Mouse (Mus musculus) cerebral cortex, adult 2 months (tissue): ENCODE data around the gene 1700020L24Rik.

ENCODE experiments used
- WGBS: fragments of 180-500 bp; shearing (Covaris S2); methylation state at CpG from one replicate; pipeline ENCODE4 v1.1.7; 2018; 5-methylcytosine and 5-hydroxymethylcytosine counted together

1700020L24Rik gene

DNA sequence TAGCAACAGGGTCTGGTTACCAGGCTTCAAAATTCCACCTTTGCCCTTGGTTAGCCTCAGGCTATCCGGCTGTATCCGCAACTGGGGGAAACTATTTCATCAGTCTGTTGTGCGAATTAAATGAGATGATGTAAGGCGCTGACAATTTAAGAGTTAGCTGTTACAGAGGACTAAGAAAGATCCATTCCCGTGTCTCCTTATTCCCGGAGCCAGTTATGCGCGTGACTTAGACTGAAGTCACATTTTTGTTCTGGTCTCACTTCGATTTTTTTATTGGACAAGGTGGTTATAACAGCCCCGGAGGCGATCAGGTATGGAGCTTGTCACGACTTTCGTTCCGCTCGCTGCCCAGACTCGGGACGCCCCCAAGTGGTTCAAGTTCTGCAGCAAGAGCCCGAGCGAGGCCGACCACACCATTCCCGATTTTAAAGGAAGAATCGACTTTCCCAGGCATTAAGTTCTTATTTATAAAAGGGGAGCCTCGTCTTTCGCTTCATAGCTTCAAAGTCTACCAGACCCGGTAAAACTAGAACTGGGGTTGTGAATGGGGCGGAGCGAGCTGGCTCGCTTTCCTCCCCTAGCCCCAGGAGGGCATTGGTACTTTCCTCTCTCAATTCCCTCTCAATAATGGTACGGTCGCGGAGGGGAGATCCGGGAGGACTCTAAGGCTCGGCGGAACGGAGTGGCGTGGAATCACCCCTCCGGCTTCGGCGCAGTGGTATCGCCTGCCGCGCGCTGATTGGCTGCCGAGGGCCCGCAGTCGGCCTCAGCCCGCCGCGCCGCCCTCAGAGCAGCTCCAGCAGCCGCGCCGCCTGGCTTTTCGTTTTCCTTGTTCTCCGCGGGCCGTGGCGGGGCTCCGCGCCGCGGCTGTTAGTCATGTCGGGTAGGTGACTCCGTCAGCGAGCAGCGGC is 35.1 kb downstream of the 1700020L24Rik start, which contains the start of gene Taf15:
Gene Taf15 (plus strand): TSS at position 763 of the 911 bp plus-strand sequence.
- under 1% methylated on average over 66 of the region's 66 CpGs for WGBS

DNA sequence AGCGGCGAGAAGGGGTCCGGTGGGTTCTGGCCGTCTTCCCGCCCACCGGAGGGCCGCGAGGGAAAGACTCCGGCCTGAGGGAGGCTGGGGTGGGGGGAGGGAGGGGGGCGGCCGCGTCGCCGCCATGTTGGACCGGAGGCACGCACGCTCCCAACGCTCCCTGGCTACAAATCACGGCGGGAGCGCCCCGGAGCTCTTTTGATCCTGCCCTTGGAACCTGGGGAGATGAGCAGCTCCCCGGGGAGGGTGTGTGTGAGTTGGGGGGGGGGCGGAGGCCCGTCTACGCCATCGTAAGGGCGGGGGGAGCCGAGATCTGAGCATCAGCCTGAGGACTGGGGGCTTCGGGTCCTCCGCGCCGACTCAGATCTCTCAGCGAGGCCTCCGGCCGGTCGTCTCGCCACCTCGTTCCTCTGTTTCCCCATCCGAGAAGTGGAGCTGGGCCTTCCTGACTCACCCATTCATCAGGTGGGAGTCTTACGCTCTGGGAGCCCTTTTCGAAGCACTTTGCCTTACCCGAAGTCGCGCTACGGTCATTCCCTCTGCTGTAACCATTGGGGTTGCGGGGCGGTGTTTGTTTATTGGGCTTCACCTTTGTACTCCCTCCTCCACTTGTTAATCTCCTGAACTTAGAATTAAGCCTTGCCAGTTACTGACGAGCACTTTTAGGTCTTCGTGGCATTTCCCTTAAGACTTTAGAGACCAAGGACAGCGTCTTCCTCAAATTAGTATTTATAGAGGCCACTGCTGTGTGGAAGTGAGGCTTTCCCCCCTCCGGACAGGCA is 35.9 kb downstream of the 1700020L24Rik start:
- WGBS: under 1% methylated on average over 52 of the region's 52 CpGs
